ENCODE assay signal across 10 mouse cellular contexts in the genomic region with DNA sequence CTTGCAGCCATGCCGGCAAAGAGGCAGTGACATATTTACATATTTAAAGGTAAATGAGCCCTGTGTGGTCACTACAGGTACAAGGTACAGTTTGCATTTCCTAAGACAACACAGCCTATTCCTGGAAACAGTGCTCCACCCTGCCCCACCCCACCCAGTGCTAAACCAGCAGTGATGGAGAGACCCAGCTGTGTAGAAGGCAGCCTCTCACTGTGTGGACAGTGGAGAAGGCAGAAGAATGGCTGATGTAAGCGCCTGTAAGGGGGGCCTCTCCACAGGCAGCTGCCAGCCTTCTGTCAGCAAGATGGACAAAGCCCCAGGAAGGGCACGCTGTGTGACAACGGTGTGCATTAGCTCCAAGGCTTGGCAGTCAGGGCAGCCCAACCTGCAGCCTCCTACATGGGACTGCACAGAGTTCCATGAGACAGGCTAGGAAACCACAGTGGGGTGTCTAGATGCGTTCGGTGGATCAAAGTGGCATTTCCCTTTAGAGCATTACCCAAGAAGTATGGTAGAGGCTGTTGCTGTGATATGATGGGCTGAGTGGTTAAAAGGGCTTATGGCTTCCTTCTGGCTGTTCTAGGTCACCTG.
DNase-seq lines count a peak whose midpoint lies in the region; ATAC-seq and TF ChIP-seq lines count a peak whose summit lies in the region.
"Had no signal": no experiment of that assay in that cellular context is flagged by ENCODE, and none has a peak within 500 bp of the region (broad histone marks: within the 10 kb centered on the region; RNA-seq: fewer than 3 reads in every experiment).

No protein-coding gene starts in this region.

- H3K4me2 ChIP-seq in limb, embryonic 15.5 days = no peak overlapping the region
- no peak overlapping the region for H3K4me2 ChIP-seq in hindbrain, embryonic 14.5 days (replicated peaks)
- no peak overlapping the region for H3K4me2 ChIP-seq in stomach, embryonic 14.5 days (replicated peaks; ENCODE audit: low read depth, low read length)
- no peak overlapping the region for H3K4me2 ChIP-seq in kidney, embryonic 14.5 days (replicated peaks; ENCODE audit: low read depth, low read length)

- no peak for DNase-seq in limb, embryonic 10.5 days (ENCODE audit: low spot score)
- DNase-seq in brain, embryonic 14.5 days (ENCODE audit: low read depth) = peak; percentile 26
- DNase-seq in hindbrain, embryonic 14.5 days (ENCODE audit: low spot score) = no peak
- DNase-seq in thymus, postnatal 0 days (ENCODE audit: low spot score) = no peak
- DNase-seq in thymus, postnatal 25 days = no peak

- no peak for TF ChIP-seq CTCF in brain, embryonic 14.5 days (IDR thresholded peaks at IDR 0.05; ENCODE audit: borderline replicate concordance, extremely low read depth, insufficient read depth, insufficient read length)

- ATAC-seq in limb, embryonic 15.5 days (ENCODE audit: insufficient number of reproducible peaks, low FRiP score, low TSS enrichment, low read depth) = peak; percentile 52; the same call in 1 of the 2 replicates
- ATAC-seq in hindbrain, embryonic 14.5 days (ENCODE audit: low FRiP score) = peak; percentile 34; the same call in 1 of the 2 replicates
- ATAC-seq in stomach, embryonic 14.5 days (ENCODE audit: insufficient number of reproducible peaks, insufficient read depth, low FRiP score, low read depth) = 0 out of 2 replicates have a peak, but pooled peaks have one; percentile 53
- no peak for ATAC-seq in kidney, embryonic 14.5 days (ENCODE audit: low FRiP score, low TSS enrichment)
- ATAC-seq: CD4-positive, CD25-positive, alpha-beta regulatory T cell, adult 4 months had no signal

- no peaks in the 10 kb centered on the region for H3K4me1 ChIP-seq in limb, embryonic 15.5 days
- no peaks in the 10 kb centered on the region for H3K4me1 ChIP-seq in limb, embryonic 10.5 days
- peaks cover 5% of the 10 kb centered on the region; the same call in 1 of the 2 replicates for H3K4me1 ChIP-seq in hindbrain, embryonic 14.5 days (replicated peaks; ENCODE audit: control insufficient read depth, insufficient read depth, low read length)
- H3K4me1 ChIP-seq in stomach, embryonic 14.5 days (ENCODE audit: control insufficient read depth, insufficient read depth, low read length) = no peaks in the 10 kb centered on the region
- H3K4me1 ChIP-seq in kidney, embryonic 14.5 days (ENCODE audit: control insufficient read depth, insufficient read depth, low read length) = no peaks in the 10 kb centered on the region

- 73% methylated on average over 6 of the region's 6 CpGs for WGBS in limb, embryonic 15.5 days
- WGBS in limb, embryonic 10.5 days = 87% methylated on average over 6 of the region's 6 CpGs
- 41% methylated on average over 6 of the region's 6 CpGs for WGBS in hindbrain, embryonic 14.5 days
- 62% methylated on average over 6 of the region's 6 CpGs for WGBS in stomach, embryonic 14.5 days
- 79% methylated on average over 6 of the region's 6 CpGs for WGBS in kidney, embryonic 14.5 days

- H3K4me3 ChIP-seq in limb, embryonic 15.5 days = no peak overlapping the region
- no peak overlapping the region for H3K4me3 ChIP-seq in limb, embryonic 10.5 days
- H3K4me3 ChIP-seq in hindbrain, embryonic 14.5 days (replicated peaks; ENCODE audit: low read length) = no peak overlapping the region
- H3K4me3 ChIP-seq in stomach, embryonic 14.5 days (ENCODE audit: low read depth, low read length) = no peak overlapping the region
- no peak overlapping the region for H3K4me3 ChIP-seq in kidney, embryonic 14.5 days (ENCODE audit: low read length)
- H3K4me3 ChIP-seq: myocyte had no signal

- H3K9ac ChIP-seq in limb, embryonic 15.5 days = no peak overlapping the region
- no peak overlapping the region for H3K9ac ChIP-seq in hindbrain, embryonic 14.5 days
- no peak overlapping the region for H3K9ac ChIP-seq in stomach, embryonic 14.5 days (replicated peaks; ENCODE audit: low read depth, low read length)
- H3K9ac ChIP-seq in kidney, embryonic 14.5 days (ENCODE audit: low read depth, low read length) = no peak overlapping the region

- H3K36me3 ChIP-seq in limb, embryonic 15.5 days = no peaks in the 10 kb centered on the region
- H3K36me3 ChIP-seq in limb, embryonic 10.5 days = no peaks in the 10 kb centered on the region
- H3K36me3 ChIP-seq in hindbrain, embryonic 14.5 days (replicated peaks; ENCODE audit: control insufficient read depth, insufficient read depth) = no peaks in the 10 kb centered on the region
- H3K36me3 ChIP-seq in stomach, embryonic 14.5 days (ENCODE audit: control insufficient read depth, insufficient read depth, low read length) = no peaks in the 10 kb centered on the region
- H3K36me3 ChIP-seq in kidney, embryonic 14.5 days (ENCODE audit: control insufficient read depth, insufficient read depth, low read length) = no peaks in the 10 kb centered on the region

- H3K9me3 ChIP-seq in limb, embryonic 15.5 days = no peaks in the 10 kb centered on the region
- H3K9me3 ChIP-seq in limb, embryonic 10.5 days (replicated peaks) = no peaks in the 10 kb centered on the region
- no peaks in the 10 kb centered on the region for H3K9me3 ChIP-seq in hindbrain, embryonic 14.5 days (ENCODE audit: control insufficient read depth, low read length)
- H3K9me3 ChIP-seq in stomach, embryonic 14.5 days (ENCODE audit: control insufficient read depth, low read depth, low read length) = no peaks in the 10 kb centered on the region
- H3K9me3 ChIP-seq in kidney, embryonic 14.5 days (ENCODE audit: control insufficient read depth, low read length) = no peaks in the 10 kb centered on the region

- no peak for TF ChIP-seq POLR2A in brain, embryonic 14.5 days (IDR thresholded peaks at IDR 0.05; ENCODE audit: borderline replicate concordance, extremely low read depth, insufficient read depth, insufficient read length, poor library complexity, severe bottlenecking)

- H3K27ac ChIP-seq in limb, embryonic 15.5 days = no peak overlapping the region
- H3K27ac ChIP-seq in limb, embryonic 10.5 days = no peak overlapping the region
- H3K27ac ChIP-seq in hindbrain, embryonic 14.5 days = no peak overlapping the region
- H3K27ac ChIP-seq in stomach, embryonic 14.5 days (ENCODE audit: low read length) = no peak overlapping the region
- H3K27ac ChIP-seq in kidney, embryonic 14.5 days (ENCODE audit: low read depth, low read length) = no peak overlapping the region

- H3K27me3 ChIP-seq in limb, embryonic 15.5 days = peaks cover 4% of the 10 kb centered on the region; the same call in 1 of the 2 replicates
- H3K27me3 ChIP-seq in limb, embryonic 10.5 days (ENCODE audit: low read depth, poor library complexity, severe bottlenecking) = no peaks in the 10 kb centered on the region
- H3K27me3 ChIP-seq in hindbrain, embryonic 14.5 days (ENCODE audit: control insufficient read depth, insufficient read depth, low read length) = no peaks in the 10 kb centered on the region
- no peaks in the 10 kb centered on the region for H3K27me3 ChIP-seq in stomach, embryonic 14.5 days (ENCODE audit: control insufficient read depth, insufficient read depth, low read length)
- no peaks in the 10 kb centered on the region for H3K27me3 ChIP-seq in kidney, embryonic 14.5 days (ENCODE audit: control insufficient read depth, insufficient read depth, low read length)
